Mouse (Mus musculus): ENCODE measurements around the gene Kcnj3.
A peak's percentile ranks its signal among the peaks of the same experiment; 100 is the strongest.

The Kcnj3 gene

GRCm38 (mm10) chr2:55517297-55517696 lies 81.5 kb downstream of the Kcnj3 start:
- no peak for DNase-seq

GRCm38 (mm10) chr2:55532738-55533491 lies 97.1 kb downstream of the Kcnj3 start:
- no peak for DNase-seq

- no peak for DNase-seq
Observed at GRCm38 (mm10) chr2:55534946-55535345, 99.2 kb downstream of the Kcnj3 start.

- DNase-seq: no peak
Observed at GRCm38 (mm10) chr2:55535482-55535881, 99.7 kb downstream of the Kcnj3 start.

- DNase-seq: no peak
Observed at GRCm38 (mm10) chr2:55547612-55548011, 111.8 kb downstream of the Kcnj3 start.

- DNase-seq: no peak
Observed at GRCm38 (mm10) chr2:55558368-55558985, 122.7 kb downstream of the Kcnj3 start.

- no peak for DNase-seq
Observed at GRCm38 (mm10) chr2:55569291-55569690, 133.5 kb downstream of the Kcnj3 start.

GRCm38 (mm10) chr2:55571425-55571824 lies 135.7 kb downstream of the Kcnj3 start:
- DNase-seq: no peak

- DNase-seq: no peak
Observed at GRCm38 (mm10) chr2:55580286-55580685, 144.5 kb downstream of the Kcnj3 start.

- DNase-seq: peak in 1 of 2 experiments; percentile 26
Observed at GRCm38 (mm10) chr2:55591226-55591988, 155.6 kb downstream of the Kcnj3 start.

Measured in cerebellum, postnatal 10 days (tissue).